Mouse (Mus musculus) testis, postnatal 10 days (tissue): ENCODE results near the gene Gm20708.
A peak's percentile ranks its signal among the peaks of the same experiment; 100 is the strongest.

ENCODE experiments used
- DNase-seq: peaks from one replicate; pipeline ENCODE4 v3.0.0; 2021; ENCODE audit warnings: low spot score

Gene Gm20708

GRCm38 (mm10) chr11:117809407-117810311, at the start of gene Gm20708, which contains the start of gene Syngr2:
Gm20708 (plus strand) TSS chr11:117809668.
Syngr2 (plus strand) TSS chr11:117809668.
- DNase-seq = peak; percentile 85

- no peak for DNase-seq
Observed at GRCm38 (mm10) chr11:117760374-117761119, 48.9 kb upstream of the Gm20708 start.

- DNase-seq = no peak
Observed at GRCm38 (mm10) chr11:117761801-117762200, 47.7 kb upstream of the Gm20708 start.

GRCm38 (mm10) chr11:117762246-117762645, 47.2 kb upstream of the Gm20708 start:
- peak; percentile 43 for DNase-seq

- no peak for DNase-seq
Observed at GRCm38 (mm10) chr11:117764319-117764718, 45.1 kb upstream of the Gm20708 start.

- no peak for DNase-seq
Observed at GRCm38 (mm10) chr11:117765361-117765760, 44.1 kb upstream of the Gm20708 start.

GRCm38 (mm10) chr11:117766275-117766674, 43.2 kb upstream of the Gm20708 start:
- no peak for DNase-seq

GRCm38 (mm10) chr11:117768725-117769682, 40.5 kb upstream of the Gm20708 start:
- DNase-seq = no peak

GRCm38 (mm10) chr11:117769683-117770047, 39.8 kb upstream of the Gm20708 start:
- no peak for DNase-seq

GRCm38 (mm10) chr11:117770407-117770806, 39.1 kb upstream of the Gm20708 start:
- no peak for DNase-seq

- DNase-seq = no peak
Observed at GRCm38 (mm10) chr11:117772352-117772751, 37.1 kb upstream of the Gm20708 start.

GRCm38 (mm10) chr11:117774925-117775324, 34.5 kb upstream of the Gm20708 start:
- DNase-seq = no peak

GRCm38 (mm10) chr11:117775540-117775939, 33.9 kb upstream of the Gm20708 start:
- no peak for DNase-seq

GRCm38 (mm10) chr11:117776085-117776792, 33.2 kb upstream of the Gm20708 start:
- DNase-seq = no peak

GRCm38 (mm10) chr11:117777111-117777510, 32.4 kb upstream of the Gm20708 start:
- DNase-seq = no peak

GRCm38 (mm10) chr11:117778031-117778430, 31.4 kb upstream of the Gm20708 start:
- DNase-seq = no peak

- DNase-seq = no peak
Observed at GRCm38 (mm10) chr11:117778851-117779433, 30.5 kb upstream of the Gm20708 start.

- DNase-seq = peak; percentile 86
Observed at GRCm38 (mm10) chr11:117779434-117780198, 29.9 kb upstream of the Gm20708 start.

- no peak for DNase-seq
Observed at GRCm38 (mm10) chr11:117780199-117780515, 29.3 kb upstream of the Gm20708 start.

- DNase-seq = peak; percentile 90
Observed at GRCm38 (mm10) chr11:117780582-117781111, 28.8 kb upstream of the Gm20708 start.
